Mouse (Mus musculus) olfactory bulb, adult 2 months (tissue): Measurements from ENCODE around the gene Tubgcp2. TPM values are rescaled to one million over a fixed set of nuclear protein-coding genes. Genes with fewer than 3 reads are reported as not detected.
A peak's percentile ranks its signal among the peaks of the same experiment; 100 is the strongest.

Experiments
- H3K27ac ChIP-seq: fragments of 200-500 bp; 2 replicates; pipeline ENCODE4 v1.5.1; 2012; ENCODE audit warnings: low read depth, low read length; ENCODE audit not compliant: insufficient read depth
- H3K4me1 ChIP-seq: fragments of 200-500 bp; 2 replicates; pipeline ENCODE4 v1.6.1; 2012; ENCODE audit warnings: low read length; ENCODE audit not compliant: control insufficient read depth, insufficient read depth
- H3K4me3 ChIP-seq: fragments of 200-500 bp; 2 replicates; pipeline ENCODE4 v1.5.1; 2012; ENCODE audit warnings: mild to moderate bottlenecking, low read depth, low read length, moderate library complexity; ENCODE audit not compliant: insufficient read depth
- CTCF ChIP-seq: fragments of 200-500 bp; IDR thresholded peaks from 2 replicates; pipeline ENCODE4 v1.5.1; 2012; ENCODE audit warnings: low read depth, mild to moderate bottlenecking, low read length, moderate library complexity; ENCODE audit not compliant: insufficient read depth
- POLR2A ChIP-seq: fragments of 200-500 bp; IDR thresholded peaks from 2 replicates; pipeline ENCODE4 v1.6.1; 2012; ENCODE audit warnings: mild to moderate bottlenecking, low read depth, low read length, moderate library complexity; ENCODE audit not compliant: insufficient read depth
- WGBS: fragments of 180-500 bp; shearing (Covaris S2); methylation state at CpG from one replicate; pipeline ENCODE4 v1.1.7; 2018; 5-methylcytosine and 5-hydroxymethylcytosine counted together
- polyA plus RNA-seq: library from polyadenylated mRNA; stranded (reverse); fragments of >200 nt; gene quantifications from 2 replicates; pipeline ENCODE4 v1.2.4, GENCODE M21; 2012; ENCODE audit warnings: low replicate concordance; ENCODE audit not compliant: missing spikeins, insufficient read depth, insufficient read length

The Tubgcp2 gene
- not detected in 2 replicates for polyA plus RNA-seq

GRCm38 (mm10) chr7:140036281-140037170 lies at the start of gene Tubgcp2, which contains the start of gene Zfp511:
Gene Tubgcp2, minus strand, starts transcription at chr7:140036669.
Gene Zfp511, plus strand, starts transcription at chr7:140036391.
- under 1% methylated on average over 69 of the region's 69 CpGs for WGBS
- Histone ChIP-seq H3K27ac (peak within 1 kb of the TSS; percentile 38; the same call in 1 of the 2 replicates), H3K4me1 (peaks cover 12% of the 10 kb centered on the region), H3K4me3 (peak within 1 kb of the TSS; percentile 86)
- TF ChIP-seq POLR2A = peak; percentile 91
- no peak for TF ChIP-seq CTCF

DNA sequence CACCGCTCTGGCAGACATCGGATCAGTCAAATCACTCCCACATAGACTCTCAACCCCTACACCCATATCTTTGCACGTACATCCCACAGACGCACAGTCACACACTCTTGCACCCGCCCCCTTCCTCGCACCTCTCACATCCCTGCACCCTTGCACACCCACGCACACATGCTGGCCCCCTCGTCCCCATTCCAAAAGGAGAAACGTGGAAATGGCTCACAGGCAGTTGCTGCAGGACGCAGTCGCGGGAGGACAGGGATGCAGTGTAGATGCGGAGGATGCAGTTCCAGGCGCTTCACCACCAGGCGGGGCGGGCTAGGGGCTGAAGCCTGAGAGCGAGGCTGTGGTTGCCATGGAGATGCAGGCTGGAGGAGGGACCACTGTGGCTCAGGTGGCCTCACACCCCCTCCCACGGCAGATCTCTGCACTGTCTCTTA lies 45.8 kb upstream of the Tubgcp2 start, which contains the start of gene Caly:
Caly (minus strand) TSS at position 307 of the 437 bp plus-strand sequence.
- under 1% methylated on average over 18 of the region's 18 CpGs for WGBS

GRCm38 (mm10) chr7:140081408-140082241 lies 45.2 kb upstream of the Tubgcp2 start:
- peak overlapping the region; percentile 99 for H3K27ac ChIP-seq
- H3K4me1 ChIP-seq = peaks cover 5% of the 10 kb centered on the region; the same call in 1 of the 2 replicates
- TF ChIP-seq POLR2A = peak; percentile 4; the same call in 1 of the 2 replicates
- TF ChIP-seq CTCF = no peak
- H3K4me3 ChIP-seq = peak overlapping the region; percentile 96
- 5% methylated on average over 20 of the region's 20 CpGs for WGBS

More for the DNA sequence above, 45.8 kb upstream of the Tubgcp2 start, which contains the start of gene Caly:
- peaks cover 5% of the 10 kb centered on the region; the same call in 1 of the 2 replicates for H3K4me1 ChIP-seq
- peak within 1 kb of the TSS; percentile 99 for H3K27ac ChIP-seq
- TF ChIP-seq CTCF (peak; percentile 72), POLR2A (peak; percentile 60; the same call in 1 of the 2 replicates)
- peak within 1 kb of the TSS; percentile 96 for H3K4me3 ChIP-seq

DNA sequence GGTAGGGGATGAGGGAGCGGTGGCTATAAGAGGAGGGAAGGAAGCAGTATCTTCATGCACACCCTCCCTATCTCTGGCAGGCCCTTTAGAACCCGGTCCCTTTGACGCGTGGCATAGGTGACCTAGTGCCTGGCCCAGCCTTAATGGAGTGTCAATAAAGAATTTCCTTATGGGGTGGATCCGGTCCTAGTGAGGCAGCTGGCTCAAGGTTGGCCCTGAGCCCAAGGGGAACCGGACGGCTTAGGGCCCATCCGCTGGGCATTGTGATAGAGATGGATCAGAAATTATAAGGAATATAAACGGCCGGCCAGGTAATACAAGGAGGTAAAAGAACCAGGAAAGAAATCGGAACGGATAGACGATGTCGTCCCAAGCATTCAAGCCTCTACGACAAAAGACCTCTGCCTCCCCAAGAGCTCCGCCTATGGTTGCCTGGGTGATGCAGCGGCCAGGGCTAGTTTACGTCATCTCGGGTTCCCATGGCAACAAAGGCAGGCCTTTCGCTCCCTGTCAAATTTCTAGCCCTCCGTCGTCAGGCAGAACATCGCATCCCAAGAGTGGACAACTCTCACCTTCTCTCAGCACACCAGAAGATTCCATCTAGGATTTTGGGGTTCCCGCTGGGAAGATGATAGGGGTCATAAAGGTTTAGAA lies 44.2 kb upstream of the Tubgcp2 start:
- H3K4me1 ChIP-seq = peaks cover 5% of the 10 kb centered on the region; the same call in 1 of the 2 replicates
- peak overlapping the region; percentile 96 for H3K4me3 ChIP-seq
- peak; percentile 73 for TF ChIP-seq POLR2A
- no peak for TF ChIP-seq CTCF
- WGBS = 2% methylated on average over 24 of the region's 24 CpGs
- H3K27ac ChIP-seq = peak overlapping the region; percentile 99

GRCm38 (mm10) chr7:140078711-140079110 lies 42.2 kb upstream of the Tubgcp2 start:
- WGBS = 1% methylated on average over 5 of the region's 5 CpGs
- H3K4me1 ChIP-seq = peaks cover 5% of the 10 kb centered on the region; the same call in 1 of the 2 replicates
- no peak overlapping the region for H3K27ac ChIP-seq
- peak; percentile 61; the same call in 1 of the 2 replicates for TF ChIP-seq CTCF
- no peak for TF ChIP-seq POLR2A
- no peak overlapping the region for H3K4me3 ChIP-seq

- TF ChIP-seq CTCF (no peak), POLR2A (no peak)
- Histone ChIP-seq H3K27ac (no peak overlapping the region), H3K4me1 (no peaks in the 10 kb centered on the region; the same call in 1 of the 2 replicates), H3K4me3 (no peak overlapping the region)
- WGBS = 57% methylated on average over 6 of the region's 6 CpGs
These were observed 41.2 kb upstream of the Tubgcp2 start for GRCm38 (mm10) chr7:140077698-140078097.

- TF ChIP-seq CTCF (no peak), POLR2A (no peak)
- H3K4me1 ChIP-seq = no peaks in the 10 kb centered on the region
- 47% methylated on average over 39 of the region's 39 CpGs for WGBS
- H3K27ac ChIP-seq = no peak overlapping the region
- no peak overlapping the region for H3K4me3 ChIP-seq
These were observed 33.7 kb upstream of the Tubgcp2 start for GRCm38 (mm10) chr7:140070042-140070711.

DNA sequence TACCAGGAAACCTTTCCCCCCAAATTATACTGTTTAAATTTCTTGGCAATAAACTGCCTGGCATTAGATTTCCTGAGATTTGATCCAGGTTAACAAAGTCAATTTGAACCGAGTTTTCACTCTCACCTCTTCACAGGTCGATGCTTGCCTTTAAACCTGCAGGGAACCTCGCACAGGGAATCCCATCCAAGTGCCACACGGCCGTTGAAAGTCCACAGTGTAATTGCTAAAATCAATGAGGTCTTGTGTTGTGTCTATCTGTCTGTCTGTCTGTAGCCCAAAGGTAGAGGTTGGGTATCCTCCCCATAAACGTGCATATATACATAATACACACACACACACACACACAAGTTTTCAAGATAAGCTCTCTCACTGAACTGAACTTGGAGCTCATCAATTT lies 30.9 kb upstream of the Tubgcp2 start:
- Histone ChIP-seq H3K4me1 (no peaks in the 10 kb centered on the region), H3K4me3 (no peak overlapping the region), H3K27ac (no peak overlapping the region)
- 68% methylated on average over 6 of the region's 6 CpGs for WGBS
- TF ChIP-seq POLR2A (no peak), CTCF (no peak)
